Mouse (Mus musculus) G1E (cell line): ENCODE results near the gene Ing5.

ENCODE experiments used
- CTCF ChIP-seq: IDR thresholded peaks from 2 replicates; pipeline ENCODE4 v1.5.1; 2012; ENCODE audit warnings: low read depth, low read length, inconsistent platforms, mixed read lengths
- GATA1 ChIP-seq: IDR thresholded peaks from 2 replicates; pipeline ENCODE4 v1.6.1; 2012; ENCODE audit warnings: borderline replicate concordance, low read length, inconsistent platforms, mixed read lengths

DNA sequence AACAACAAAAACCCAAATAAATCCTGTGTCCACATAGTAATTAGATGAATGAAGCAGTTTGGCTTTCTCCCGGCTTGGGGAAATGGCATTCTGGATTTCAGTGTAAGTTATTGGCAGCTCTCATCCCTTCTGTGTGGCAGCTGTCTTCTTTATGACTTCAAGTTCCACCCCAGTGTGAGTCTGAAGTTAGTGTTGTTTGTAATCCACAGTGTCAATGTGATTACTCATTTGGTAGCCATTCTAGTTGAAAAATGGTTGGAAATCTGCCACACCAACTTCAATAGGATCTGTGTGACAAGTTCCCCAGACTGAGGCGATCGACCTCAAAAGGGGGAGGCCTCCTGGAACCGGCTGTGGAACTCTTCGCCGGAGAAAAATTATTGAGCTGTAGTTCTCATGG lies 53.6 kb downstream of the Ing5 start:
- no peak for TF ChIP-seq GATA1
- no peak for TF ChIP-seq CTCF
